Mouse (Mus musculus) left cerebral cortex, adult 18-20 months (tissue): ENCODE data around the gene Ldhb. TPM values are rescaled to one million over a fixed set of nuclear protein-coding genes. Genes with fewer than 3 reads are reported as not detected.

Source experiments
- DNase-seq, 2 experiments: peaks; one replicate each; pipeline ENCODE4 v3.0.0; 2021 to 2022; ENCODE audit warnings: low spot score in 2 of 2, mixed read lengths in 1 of 2
- long read RNA-seq, 2 experiments: library from polyadenylated mRNA; stranded (forward); transcript quantifications; one replicate each; pipeline ENCODE4 v2.0.0; 2021
- total RNA-seq, 2 experiments: library from RNA; stranded (reverse); gene quantifications; 2 replicates each; pipeline ENCODE4 v1.2.3; 2021

The Ldhb gene
- 100 to 1,000 TPM; 874 to 889 TPM for total RNA-seq
- long read RNA-seq, experiment 1, transcript Ldhb-201 (8 exons, 1,304 nt), result major isoform, 1,082 of 1,161 reads
- long read RNA-seq, experiment 1, partial matches to known transcripts, result 37 of 1,161 reads
- long read RNA-seq, experiment 1, other reads (novel, unspliced or antisense), result 42 of 1,161 reads
- long read RNA-seq, experiment 2, transcript Ldhb-201 (8 exons, 1,304 nt), result major isoform, 893 of 957 reads
- long read RNA-seq, experiment 2, partial matches to known transcripts, result 39 of 957 reads
- long read RNA-seq, experiment 2, other reads (novel, unspliced or antisense), result 25 of 957 reads

- DNase-seq, result peak; percentile 89 to 92
These were observed at the start of gene Ldhb for GRCm38 (mm10) chr6:142507785-142508162. TSS of gene Ldhb (minus strand) at chr6:142507957.

GRCm38 (mm10) chr6:142555988-142556387 is 48.2 kb upstream of the Ldhb start:
- no peak for DNase-seq

GRCm38 (mm10) chr6:142551482-142551881 is 43.7 kb upstream of the Ldhb start:
- no peak for DNase-seq

- no peak for DNase-seq
These were observed 43.1 kb upstream of the Ldhb start for GRCm38 (mm10) chr6:142550871-142551270.

GRCm38 (mm10) chr6:142548377-142548776 is 40.6 kb upstream of the Ldhb start:
- no peak for DNase-seq

GRCm38 (mm10) chr6:142545132-142545531 is 37.4 kb upstream of the Ldhb start:
- DNase-seq, result no peak

GRCm38 (mm10) chr6:142543648-142544047 is 35.9 kb upstream of the Ldhb start:
- no peak for DNase-seq

GRCm38 (mm10) chr6:142542800-142543175 is 35.0 kb upstream of the Ldhb start:
- no peak for DNase-seq

- no peak for DNase-seq
These were observed 34.5 kb upstream of the Ldhb start for GRCm38 (mm10) chr6:142542082-142542799.

GRCm38 (mm10) chr6:142540561-142541160 is 32.9 kb upstream of the Ldhb start:
- no peak for DNase-seq

GRCm38 (mm10) chr6:142540131-142540530 is 32.4 kb upstream of the Ldhb start:
- DNase-seq, result no peak

- no peak for DNase-seq
These were observed 30.7 kb upstream of the Ldhb start for GRCm38 (mm10) chr6:142538503-142538902.

- no peak for DNase-seq
These were observed 25.7 kb upstream of the Ldhb start for GRCm38 (mm10) chr6:142533412-142533811.

GRCm38 (mm10) chr6:142532686-142533085 is 24.9 kb upstream of the Ldhb start:
- DNase-seq, result no peak

- no peak for DNase-seq
These were observed 24.4 kb upstream of the Ldhb start for GRCm38 (mm10) chr6:142532141-142532540.

GRCm38 (mm10) chr6:142530378-142530777 is 22.6 kb upstream of the Ldhb start:
- DNase-seq, result no peak

- no peak for DNase-seq
These were observed 21.9 kb upstream of the Ldhb start for GRCm38 (mm10) chr6:142529680-142530079.

GRCm38 (mm10) chr6:142527931-142528562 is 20.3 kb upstream of the Ldhb start:
- DNase-seq, result no peak

- peak; percentile 60 to 70 for DNase-seq
These were observed 17.0 kb upstream of the Ldhb start for GRCm38 (mm10) chr6:142524635-142525308.

- DNase-seq, result no peak
These were observed 13.9 kb upstream of the Ldhb start for GRCm38 (mm10) chr6:142521591-142522110.

- DNase-seq, result peak in 1 of 2 experiments; percentile 18
These were observed 11.4 kb upstream of the Ldhb start for GRCm38 (mm10) chr6:142519110-142519509.
